Mouse (Mus musculus) lung, adult 2 months (tissue): ENCODE measurements around the gene Stat5a.

Source experiments
- CTCF ChIP-seq: fragments of 200-500 bp; IDR thresholded peaks from 2 replicates; pipeline ENCODE4 v1.5.1; 2011; ENCODE audit warnings: mild to moderate bottlenecking, low read length, control low read depth; ENCODE audit not compliant: insufficient read depth
- POLR2A ChIP-seq: fragments of 200-500 bp; IDR thresholded peaks from 2 replicates; pipeline ENCODE4 v1.6.1; 2011; ENCODE audit warnings: low read depth, mild to moderate bottlenecking, control low read depth, low read length, borderline replicate concordance; ENCODE audit errors: extremely low read depth

GRCm38 (mm10) chr11:100853018-100853417 lies 6.1 kb upstream of the Stat5a start:
- TF ChIP-seq CTCF (no peak), POLR2A (no peak)
